Mouse (Mus musculus): ENCODE measurements around the gene Sorcs3. TPM values are rescaled to one million over a fixed set of nuclear protein-coding genes. Genes with fewer than 3 reads are reported as not detected.

Gene Sorcs3
- total and polyA plus RNA-seq, 3 experiments = not detected

DNA sequence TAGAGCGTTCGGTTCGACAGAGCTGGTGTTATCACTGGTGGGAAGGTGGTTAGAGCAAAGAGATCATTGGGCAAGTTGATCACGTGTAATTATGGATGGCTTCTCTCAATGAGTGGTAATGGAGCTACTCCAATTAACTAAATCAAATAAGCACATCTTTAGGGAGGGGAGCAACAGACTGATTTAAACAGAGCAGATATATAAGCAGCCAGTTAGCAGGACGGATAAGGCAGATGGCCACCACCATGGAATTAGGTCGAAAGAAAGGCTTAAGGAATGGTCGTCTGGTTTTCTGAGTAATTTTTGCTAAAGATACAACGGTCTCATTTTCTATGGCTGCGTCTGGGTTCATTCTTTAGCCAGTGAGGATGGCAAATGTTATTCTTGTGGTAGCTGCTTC, 549.3 kb downstream of the Sorcs3 start:
- TF ChIP-seq POLR2A (IDR thresholded peaks at IDR 0.05; ENCODE audit: insufficient read depth, low read depth, low read length) (no peak), EP300 (IDR thresholded peaks at IDR 0.05; ENCODE audit: insufficient read depth, low read depth, low read length) (no peak), CTCF (IDR thresholded peaks at IDR 0.05) (no peak)
- intact Hi-C loops (cut with DNase I) = no loop called here
- H3K4me3 ChIP-seq = no peak overlapping the region

DNA sequence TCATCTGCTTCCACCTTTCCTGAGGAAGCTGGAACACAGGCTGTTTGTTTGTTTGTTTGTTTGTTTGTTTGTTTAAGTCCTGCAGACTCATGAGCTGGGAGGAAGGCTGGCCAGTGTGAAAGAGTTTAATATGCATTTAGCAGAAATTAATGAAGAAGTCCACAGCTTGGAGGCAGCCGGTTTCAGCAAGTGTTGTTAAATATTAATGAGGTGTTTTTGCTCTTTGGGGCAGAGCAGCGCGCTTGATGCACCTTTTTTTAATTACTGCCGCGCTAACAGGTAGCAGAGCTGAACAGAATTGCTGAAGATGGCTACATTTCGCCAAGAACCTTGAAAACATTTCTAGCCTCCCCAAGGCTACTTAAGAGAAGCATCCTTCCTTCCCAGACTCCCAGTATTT, 551.0 kb downstream of the Sorcs3 start:
- no peak overlapping the region for H3K27ac ChIP-seq
- no peak for DNase-seq
- 84% methylated on average over 6 of the region's 6 CpGs for WGBS
- intact Hi-C loops (cut with DNase I) = no loop called here
- no peaks in the 10 kb centered on the region for H3K36me3 ChIP-seq (ENCODE audit: control insufficient read depth, insufficient read depth, low read length)
- no peak overlapping the region for H3K9ac ChIP-seq (ENCODE audit: low read depth, low read length)
- no peaks in the 10 kb centered on the region for H3K27me3 ChIP-seq (ENCODE audit: control insufficient read depth, insufficient read depth, low read length)
- H3K79me2 ChIP-seq (replicated peaks; ENCODE audit: control insufficient read depth, insufficient read depth, low read length) = no peaks in the 10 kb centered on the region
- no peak overlapping the region for H3K4me3 ChIP-seq
- H3K4me1 ChIP-seq (ENCODE audit: control insufficient read depth, insufficient read depth, low read length) = no peaks in the 10 kb centered on the region
- no peak for TF ChIP-seq CTCF (IDR thresholded peaks at IDR 0.05)
- TF ChIP-seq EP300 (IDR thresholded peaks at IDR 0.05; ENCODE audit: insufficient read depth, low read depth, low read length) = no peak
- TF ChIP-seq POLR2A (IDR thresholded peaks at IDR 0.05; ENCODE audit: insufficient read depth, low read depth, low read length) = no peak

More for the DNA sequence above, 549.3 kb downstream of the Sorcs3 start:
- WGBS = 87% methylated on average over 9 of the region's 9 CpGs
- Histone ChIP-seq H3K9ac (ENCODE audit: low read depth, low read length) (no peak overlapping the region), H3K36me3 (ENCODE audit: control insufficient read depth, insufficient read depth, low read length) (no peaks in the 10 kb centered on the region), H3K4me1 (ENCODE audit: control insufficient read depth, insufficient read depth, low read length) (no peaks in the 10 kb centered on the region), H3K79me2 (replicated peaks; ENCODE audit: control insufficient read depth, insufficient read depth, low read length) (no peaks in the 10 kb centered on the region), H3K27me3 (ENCODE audit: control insufficient read depth, insufficient read depth, low read length) (no peaks in the 10 kb centered on the region), H3K27ac (no peak overlapping the region)
- no peak for DNase-seq

DNA sequence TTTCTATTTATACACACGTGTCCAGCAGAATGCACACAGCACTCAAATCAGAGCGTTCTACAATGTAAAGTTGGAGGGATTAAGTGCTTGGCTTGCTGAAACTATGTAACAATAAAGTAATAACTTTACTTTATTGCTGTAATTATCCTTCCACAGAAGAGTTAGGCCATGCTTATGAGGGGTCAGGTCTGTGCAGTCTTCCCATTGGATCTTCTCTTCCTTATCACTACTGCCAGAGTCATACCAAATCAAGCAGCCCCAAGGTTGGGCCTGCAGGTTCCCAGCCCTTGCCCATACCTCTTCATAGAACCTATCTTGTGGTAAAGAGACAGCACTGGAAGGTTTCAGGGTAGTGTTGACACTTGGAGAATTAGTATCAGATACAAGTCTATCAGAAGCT, 560.7 kb downstream of the Sorcs3 start:
- intact Hi-C loops (cut with DNase I) = no loop called here
- no peaks in the 10 kb centered on the region for H3K79me2 ChIP-seq (replicated peaks; ENCODE audit: control insufficient read depth, insufficient read depth, low read length)
- H3K9ac ChIP-seq (ENCODE audit: low read depth, low read length) = no peak overlapping the region
- no peak overlapping the region for H3K27ac ChIP-seq
- H3K4me1 ChIP-seq (ENCODE audit: control insufficient read depth, insufficient read depth, low read length) = no peaks in the 10 kb centered on the region
- 72% methylated on average over 2 of the region's 2 CpGs for WGBS
- no peak for TF ChIP-seq POLR2A (IDR thresholded peaks at IDR 0.05; ENCODE audit: insufficient read depth, low read depth, low read length)
- TF ChIP-seq CTCF (IDR thresholded peaks at IDR 0.05) = no peak
- TF ChIP-seq EP300 (IDR thresholded peaks at IDR 0.05; ENCODE audit: insufficient read depth, low read depth, low read length) = no peak
- no peaks in the 10 kb centered on the region for H3K27me3 ChIP-seq (ENCODE audit: control insufficient read depth, insufficient read depth, low read length)
- no peaks in the 10 kb centered on the region for H3K36me3 ChIP-seq (ENCODE audit: control insufficient read depth, insufficient read depth, low read length)
- no peak overlapping the region for H3K4me3 ChIP-seq
- no peak for DNase-seq

DNA sequence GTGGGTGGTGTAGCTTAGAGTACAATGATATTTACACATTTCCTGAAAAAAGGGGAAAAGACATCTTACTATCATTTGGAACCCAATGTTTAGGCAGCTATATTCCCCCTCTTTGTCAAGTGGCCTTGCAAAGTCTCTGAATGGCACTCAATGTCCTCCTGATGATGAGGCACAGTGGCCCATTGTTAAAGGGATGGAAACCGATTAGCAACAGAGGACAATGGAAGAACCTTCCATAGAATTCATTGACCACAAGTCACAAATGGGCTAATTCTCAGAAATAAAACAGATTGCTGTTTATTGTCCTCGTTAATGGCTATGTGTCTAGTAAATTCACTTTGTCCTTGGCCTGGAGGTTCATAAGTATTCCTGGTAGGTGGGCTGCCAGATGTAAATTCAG, 565.7 kb downstream of the Sorcs3 start:
- no peaks in the 10 kb centered on the region for H3K4me1 ChIP-seq (ENCODE audit: control insufficient read depth, insufficient read depth, low read length)
- no peaks in the 10 kb centered on the region for H3K79me2 ChIP-seq (replicated peaks; ENCODE audit: control insufficient read depth, insufficient read depth, low read length)
- no peak overlapping the region for H3K27ac ChIP-seq
- intact Hi-C loops (cut with DNase I) = no loop called here
- no peak for DNase-seq
- no peak overlapping the region for H3K9ac ChIP-seq (ENCODE audit: low read depth, low read length)
- no peaks in the 10 kb centered on the region for H3K36me3 ChIP-seq (ENCODE audit: control insufficient read depth, insufficient read depth, low read length)
- WGBS = 58% methylated on average over 2 of the region's 2 CpGs
- TF ChIP-seq EP300 (IDR thresholded peaks at IDR 0.05; ENCODE audit: insufficient read depth, low read depth, low read length) (no peak), CTCF (IDR thresholded peaks at IDR 0.05) (no peak), POLR2A (IDR thresholded peaks at IDR 0.05; ENCODE audit: insufficient read depth, low read depth, low read length) (no peak)
- no peaks in the 10 kb centered on the region for H3K27me3 ChIP-seq (ENCODE audit: control insufficient read depth, insufficient read depth, low read length)
- no peak overlapping the region for H3K4me3 ChIP-seq

DNA sequence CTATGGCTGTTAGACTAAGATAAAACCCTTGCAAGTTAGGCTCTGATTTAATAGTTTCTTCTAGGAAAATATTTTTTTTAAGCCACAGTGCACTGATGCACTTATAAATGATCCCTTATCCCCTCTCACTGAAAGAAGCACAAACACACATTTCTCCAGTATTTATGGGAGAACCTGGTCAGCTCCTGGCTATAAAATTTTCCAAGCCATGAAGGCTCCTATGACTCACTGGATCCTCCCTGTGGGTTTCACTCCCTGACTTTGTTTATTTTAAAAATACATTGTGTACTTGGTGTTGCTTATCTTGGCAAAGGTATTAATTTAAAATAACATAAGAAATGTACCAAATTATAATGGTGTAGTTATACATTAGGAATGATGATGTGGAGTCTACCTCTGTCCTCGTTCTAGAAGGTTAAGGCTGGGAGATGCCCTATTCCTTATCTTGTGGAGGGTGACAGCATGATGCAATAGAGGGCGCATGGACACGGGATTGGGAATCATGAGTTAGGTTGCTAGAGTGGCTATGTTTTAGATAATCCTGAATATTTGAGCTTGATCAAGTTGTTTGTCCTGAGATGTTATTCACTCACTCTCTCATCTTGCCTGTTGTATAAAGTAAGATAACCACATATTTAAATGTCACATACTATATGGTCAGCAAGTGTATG, 573.4 kb downstream of the Sorcs3 start:
- Histone ChIP-seq H3K27ac (no peak overlapping the region), H3K4me1 (ENCODE audit: control insufficient read depth, insufficient read depth, low read length) (no peaks in the 10 kb centered on the region), H3K79me2 (replicated peaks; ENCODE audit: control insufficient read depth, insufficient read depth, low read length) (no peaks in the 10 kb centered on the region), H3K36me3 (ENCODE audit: control insufficient read depth, insufficient read depth, low read length) (no peaks in the 10 kb centered on the region), H3K9ac (ENCODE audit: low read depth, low read length) (no peak overlapping the region), H3K27me3 (ENCODE audit: control insufficient read depth, insufficient read depth, low read length) (no peaks in the 10 kb centered on the region), H3K4me3 (no peak overlapping the region)
- 65% methylated on average over 3 of the region's 3 CpGs for WGBS
- intact Hi-C loops (cut with DNase I) = no loop called here
- TF ChIP-seq EP300 (IDR thresholded peaks at IDR 0.05; ENCODE audit: insufficient read depth, low read depth, low read length) (no peak), CTCF (IDR thresholded peaks at IDR 0.05) (no peak), POLR2A (IDR thresholded peaks at IDR 0.05; ENCODE audit: insufficient read depth, low read depth, low read length) (no peak)
- no peak for DNase-seq

DNA sequence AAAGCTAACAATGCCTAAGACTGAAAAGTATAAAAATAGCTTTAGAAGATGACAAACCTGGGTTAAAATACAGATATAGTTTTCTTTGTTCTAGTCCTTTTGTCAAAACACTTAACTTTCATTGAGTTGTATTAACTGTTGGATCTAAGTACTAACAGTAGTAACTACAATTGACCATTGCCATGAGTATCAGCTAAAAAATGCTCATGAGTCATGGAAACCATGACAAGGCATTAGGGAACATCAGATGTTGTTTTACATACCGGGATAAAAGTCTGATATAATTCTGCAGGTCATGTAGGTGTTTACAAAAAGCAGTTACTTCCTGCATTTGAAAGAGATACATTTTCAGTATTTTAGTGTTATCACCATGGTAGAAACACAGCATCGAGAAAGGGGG, 575.0 kb downstream of the Sorcs3 start:
- Histone ChIP-seq H3K4me3 (no peak overlapping the region), H3K79me2 (replicated peaks; ENCODE audit: control insufficient read depth, insufficient read depth, low read length) (no peaks in the 10 kb centered on the region), H3K4me1 (ENCODE audit: control insufficient read depth, insufficient read depth, low read length) (no peaks in the 10 kb centered on the region), H3K27ac (no peak overlapping the region), H3K36me3 (ENCODE audit: control insufficient read depth, insufficient read depth, low read length) (no peaks in the 10 kb centered on the region), H3K27me3 (ENCODE audit: control insufficient read depth, insufficient read depth, low read length) (no peaks in the 10 kb centered on the region), H3K9ac (ENCODE audit: low read depth, low read length) (no peak overlapping the region)
- DNase-seq = no peak
- TF ChIP-seq EP300 (IDR thresholded peaks at IDR 0.05; ENCODE audit: insufficient read depth, low read depth, low read length) (no peak), POLR2A (IDR thresholded peaks at IDR 0.05; ENCODE audit: insufficient read depth, low read depth, low read length) (no peak), CTCF (IDR thresholded peaks at IDR 0.05) (no peak)
- 40% methylated on average over 2 of the region's 2 CpGs for WGBS
- intact Hi-C loops (cut with DNase I) = no loop called here

Measured in heart, adult 2 months (tissue).